Mouse (Mus musculus) embryonic stem cell, embryonic (primary cell): ENCODE measurements around the gene Cpm.

Experiments
- CTCF ChIA-PET, 4 experiments: fragments of 300-600 bp in 2 of 4; fragments of 350-600 bp in 2 of 4; sonication (Branson Sonifier 250); formaldehyde crosslinking; loops; one replicate each; lab custom pipeline; 2022; ENCODE audit warnings: inconsistent platforms in 2 of 4; lab: Charles Lee
- POLR2A ChIA-PET, 4 experiments: fragments of 300-600 bp in 2 of 4; fragments of 350-600 bp in 2 of 4; sonication (Branson Sonifier 250); formaldehyde crosslinking; loops; one replicate each; lab custom pipeline; 2022; ENCODE audit warnings: antibody characterized with exemption in 4 of 4, inconsistent platforms in 1 of 4; lab: Charles Lee

Cpm gene

GRCm38 (mm10) chr10:117688204-117689151, 59.2 kb downstream of the Cpm start:
- ChIA-PET CTCF (interaction anchor here (0.5 to 1.7 kb wide), 24 partner anchors 11 to 483 kb away, joined by 3 to 7 read pairs (median 3); partner anchors contain the start of gene Mdm1 (in 1 of the 4)), POLR2A (interaction anchor here in 3 of 4 experiments (0.5 to 8.8 kb wide), 17 partner anchors 11 to 625 kb away, joined by 3 to 109 read pairs (median 5); partner anchors contain the start of genes Mdm2 (in 2 of the 3) and Cct2 (in 1 of the 3))

GRCm38 (mm10) chr10:117689297-117690100, 60.2 kb downstream of the Cpm start:
- POLR2A ChIA-PET: interaction anchor here in 2 of 4 experiments (0.6 to 8.8 kb wide), 10 partner anchors 10 to 104 kb away, joined by 3 to 109 read pairs (median 5); partner anchors contain the start of gene Mdm2 (in 2 of the 2)
- CTCF ChIA-PET: interaction anchor here (0.6 to 1.7 kb wide), 10 partner anchors 10 to 474 kb away, joined by 3 to 5 read pairs (median 3); partner anchors contain the start of gene Mdm1 (in 1 of the 4)

- CTCF ChIA-PET: no interaction called here
These were observed 60.7 kb downstream of the Cpm start for GRCm38 (mm10) chr10:117690101-117690352.

GRCm38 (mm10) chr10:117690770-117691296, 61.5 kb downstream of the Cpm start:
- ChIA-PET CTCF (no interaction called here), POLR2A (interaction anchor here in 3 of 4 experiments (0.8 to 8.8 kb wide), 7 partner anchors 11 to 102 kb away, joined by 3 to 109 read pairs (median 26); partner anchors contain the start of gene Mdm2 (in 3 of the 3))

More at GRCm38 (mm10) chr10:117690101-117690352, 60.7 kb downstream of the Cpm start:
- POLR2A ChIA-PET: interaction anchor here in 2 of 4 experiments (0.8 to 8.8 kb wide), 6 partner anchors 12 to 103 kb away, joined by 3 to 109 read pairs (median 26); partner anchors contain the start of gene Mdm2 (in 2 of the 2)

GRCm38 (mm10) chr10:117691389-117691968, 62.2 kb downstream of the Cpm start:
- POLR2A ChIA-PET: interaction anchor here in 3 of 4 experiments (1.1 to 8.8 kb wide), 4 partner anchors 10 to 20 kb away, joined by 4 to 109 read pairs (median 34); partner anchors contain the start of gene Mdm2 (in 2 of the 3)
- CTCF ChIA-PET: no interaction called here

GRCm38 (mm10) chr10:117692173-117692572, 62.9 kb downstream of the Cpm start:
- POLR2A ChIA-PET: interaction anchor here in 3 of 4 experiments (0.7 to 10.1 kb wide), 10 partner anchors 9 to 430 kb away, joined by 3 to 67 read pairs (median 4); partner anchors contain the start of gene Mdm2 (in 1 of the 3)
- CTCF ChIA-PET: interaction anchor here in 2 of 4 experiments (0.9 kb wide), 2 partner anchors 8 to 18 kb away, joined by 3 read pairs; no protein-coding TSS in a partner anchor

- POLR2A ChIA-PET: interaction anchor here in 3 of 4 experiments (0.7 to 10.1 kb wide), 11 partner anchors 8 to 429 kb away, joined by 3 to 67 read pairs (median 4); partner anchors contain the start of gene Mdm2 (in 1 of the 3)
- CTCF ChIA-PET: interaction anchor here in 3 of 4 experiments (0.5 to 0.9 kb wide), 3 partner anchors 9 to 236 kb away, joined by 3 to 6 read pairs (median 3); no protein-coding TSS in a partner anchor
These were observed 63.7 kb downstream of the Cpm start for GRCm38 (mm10) chr10:117692953-117693352.

GRCm38 (mm10) chr10:117694255-117694953, 65.1 kb downstream of the Cpm start:
- ChIA-PET POLR2A (interaction anchor here in 3 of 4 experiments (0.6 to 10.1 kb wide), 13 partner anchors 9 to 470 kb away, joined by 3 to 67 read pairs (median 4); partner anchors contain the start of genes Mdm2 (in 1 of the 3) and Yeats4 (in 1 of the 3)), CTCF (interaction anchor here in 1 of 4 experiments (0.7 to 1.2 kb wide), 2 partner anchors 16 to 24 kb away, joined by 3 to 4 read pairs; no protein-coding TSS in a partner anchor)

- ChIA-PET CTCF (interaction anchor here in 1 of 4 experiments (0.7 to 1.2 kb wide), 2 partner anchors 15 to 24 kb away, joined by 3 to 4 read pairs; no protein-coding TSS in a partner anchor), POLR2A (interaction anchor here in 3 of 4 experiments (0.5 to 10.1 kb wide), 14 partner anchors 9 to 471 kb away, joined by 3 to 67 read pairs (median 4); partner anchors contain the start of genes Mdm2 (in 1 of the 3) and Yeats4 (in 1 of the 3))
These were observed 65.7 kb downstream of the Cpm start for GRCm38 (mm10) chr10:117695027-117695426.

- CTCF ChIA-PET: interaction anchor here in 1 of 4 experiments (1.2 kb wide), 1 partner anchor 15 kb away, joined by 4 read pairs; no protein-coding TSS in a partner anchor
These were observed 66.3 kb downstream of the Cpm start for GRCm38 (mm10) chr10:117695605-117696004.

GRCm38 (mm10) chr10:117696021-117696826, 66.9 kb downstream of the Cpm start:
- ChIA-PET POLR2A (interaction anchor here (0.5 to 11.5 kb wide), 13 partner anchors 9 to 467 kb away, joined by 3 to 109 read pairs (median 5); partner anchors contain the start of gene Mdm2 (in 2 of the 4)), CTCF (no interaction called here)

More at GRCm38 (mm10) chr10:117695605-117696004, 66.3 kb downstream of the Cpm start:
- POLR2A ChIA-PET: interaction anchor here in 3 of 4 experiments (0.5 to 10.1 kb wide), 16 partner anchors 9 to 96 kb away, joined by 3 to 67 read pairs (median 4); partner anchors contain the start of gene Mdm2 (in 1 of the 3)

- ChIA-PET POLR2A (interaction anchor here (0.7 to 11.5 kb wide), 11 partner anchors 8 to 396 kb away, joined by 3 to 109 read pairs (median 5); partner anchors contain the start of gene Mdm2 (in 2 of the 4)), CTCF (interaction anchor here in 1 of 4 experiments (0.6 kb wide), 1 partner anchor 130 kb away, joined by 3 read pairs; no protein-coding TSS in a partner anchor)
These were observed 67.7 kb downstream of the Cpm start for GRCm38 (mm10) chr10:117696827-117697560.

GRCm38 (mm10) chr10:117697561-117698115, 68.3 kb downstream of the Cpm start:
- ChIA-PET CTCF (no interaction called here), POLR2A (interaction anchor here (0.9 to 11.5 kb wide), 11 partner anchors 9 to 105 kb away, joined by 3 to 109 read pairs (median 5); partner anchors contain the start of gene Mdm2 (in 2 of the 4))
